ENCODE assay signal across 11 mouse cellular contexts in genomic region chr14:48668761-48669303, GRCm38 (mm10). TPM values are rescaled to one million over a fixed set of nuclear protein-coding genes. Genes with fewer than 3 reads are reported as not detected.
DNase-seq lines count a peak whose midpoint lies in the region; ATAC-seq and TF ChIP-seq lines count a peak whose summit lies in the region.
"Had no signal": no experiment of that assay in that cellular context is flagged by ENCODE, and none has a peak within 500 bp of the region (broad histone marks: within the 10 kb centered on the region; RNA-seq: fewer than 3 reads in every experiment).

No protein-coding gene starts in this region.

- no peaks in the 10 kb centered on the region for H3K9me3 ChIP-seq in lung, embryonic 14.5 days (ENCODE audit: low read depth, low read length)
- no peaks in the 10 kb centered on the region for H3K9me3 ChIP-seq in lung, postnatal 0 days (ENCODE audit: low read length)
- H3K9me3 ChIP-seq in embryonic facial prominence, embryonic 10.5 days: no peaks in the 10 kb centered on the region
- H3K9me3 ChIP-seq in hindbrain, embryonic 16.5 days (ENCODE audit: control insufficient read depth, low read length): no peaks in the 10 kb centered on the region
- H3K9me3 ChIP-seq in stomach, embryonic 15.5 days: no peaks in the 10 kb centered on the region

- peaks cover 98% of the 10 kb centered on the region for H3K27me3 ChIP-seq in lung, embryonic 14.5 days (ENCODE audit: insufficient read depth, low read length)
- H3K27me3 ChIP-seq in lung, postnatal 0 days (replicated peaks; ENCODE audit: insufficient read depth, low read length): peaks cover 78% of the 10 kb centered on the region
- peaks cover 100% of the 10 kb centered on the region for H3K27me3 ChIP-seq in embryonic facial prominence, embryonic 10.5 days (replicated peaks; ENCODE audit: low read depth, poor library complexity, severe bottlenecking)
- H3K27me3 ChIP-seq in hindbrain, embryonic 16.5 days (replicated peaks; ENCODE audit: control insufficient read depth, insufficient read depth, low read length): peaks cover 34% of the 10 kb centered on the region
- H3K27me3 ChIP-seq in stomach, embryonic 15.5 days (replicated peaks): peaks cover 81% of the 10 kb centered on the region

- peak; percentile 40 for DNase-seq in lung, embryonic 14.5 days
- no peak for DNase-seq in lung, postnatal 0 days (ENCODE audit: low spot score)
- DNase-seq in embryonic facial prominence, embryonic 10.5 days (ENCODE audit: low spot score): peak; percentile 69
- DNase-seq in gastrocnemius, postnatal 14 days: no peak
- DNase-seq in left cerebral cortex, postnatal 36 days (ENCODE audit: low spot score in 2 of 2): no peak
- DNase-seq in ovary, adult 18-20 months (ENCODE audit: low spot score): no peak
- DNase-seq: layer of hippocampus, adult 9-11 months had no signal

- no peak overlapping the region for H3K4me2 ChIP-seq in lung, embryonic 14.5 days
- no peak overlapping the region for H3K4me2 ChIP-seq in lung, postnatal 0 days (replicated peaks; ENCODE audit: low read depth, low read length)
- peak overlapping the region; percentile 20 for H3K4me2 ChIP-seq in hindbrain, embryonic 16.5 days (ENCODE audit: low read length)
- no peak overlapping the region for H3K4me2 ChIP-seq in stomach, embryonic 15.5 days

- no peaks in the 10 kb centered on the region for H3K4me1 ChIP-seq in lung, embryonic 14.5 days (ENCODE audit: insufficient read depth)
- H3K4me1 ChIP-seq in lung, postnatal 0 days (ENCODE audit: insufficient read depth, low read depth, low read length): no peaks in the 10 kb centered on the region
- H3K4me1 ChIP-seq in embryonic facial prominence, embryonic 10.5 days: peaks cover 33% of the 10 kb centered on the region
- no peaks in the 10 kb centered on the region for H3K4me1 ChIP-seq in hindbrain, embryonic 16.5 days (ENCODE audit: control insufficient read depth, insufficient read depth, low read depth, low read length)
- peaks cover 3% of the 10 kb centered on the region; the same call in 1 of the 2 replicates for H3K4me1 ChIP-seq in stomach, embryonic 15.5 days

- H3K27ac ChIP-seq in lung, embryonic 14.5 days (ENCODE audit: low read depth): no peak overlapping the region
- H3K27ac ChIP-seq in lung, postnatal 0 days (ENCODE audit: low read length): no peak overlapping the region
- peak overlapping the region; percentile 73 for H3K27ac ChIP-seq in embryonic facial prominence, embryonic 10.5 days (replicated peaks)
- 0 out of 2 replicates have a peak overlapping the region, but pooled peaks have one; percentile 5 for H3K27ac ChIP-seq in hindbrain, embryonic 16.5 days (ENCODE audit: low read depth, low read length)
- H3K27ac ChIP-seq in stomach, embryonic 15.5 days: no peak overlapping the region

- no peak overlapping the region for H3K9ac ChIP-seq in lung, embryonic 14.5 days
- H3K9ac ChIP-seq in lung, postnatal 0 days (replicated peaks; ENCODE audit: low read depth): no peak overlapping the region
- H3K9ac ChIP-seq in hindbrain, embryonic 16.5 days (ENCODE audit: low read depth, low read length): no peak overlapping the region; the same call in 1 of the 2 replicates
- H3K9ac ChIP-seq in stomach, embryonic 15.5 days: no peak overlapping the region

- TF ChIP-seq EP300 in lung, postnatal 0 days (IDR thresholded peaks at IDR 0.05): no peak

- WGBS in lung, embryonic 14.5 days: 1% methylated on average over 29 of the region's 29 CpGs
- WGBS in lung, postnatal 0 days: 2% methylated on average over 29 of the region's 29 CpGs
- WGBS in embryonic facial prominence, embryonic 10.5 days: under 1% methylated on average over 29 of the region's 29 CpGs
- 0% methylated on average over 29 of the region's 29 CpGs for WGBS in hindbrain, embryonic 16.5 days
- 1% methylated on average over 29 of the region's 29 CpGs for WGBS in stomach, embryonic 15.5 days

- ATAC-seq in lung, embryonic 14.5 days (ENCODE audit: insufficient read depth): no peak
- ATAC-seq in lung, postnatal 0 days: no peak
- ATAC-seq in hindbrain, embryonic 16.5 days: peak; percentile 29; the same call in 1 of the 2 replicates
- ATAC-seq in stomach, embryonic 15.5 days (ENCODE audit: insufficient read depth, low FRiP score, low read depth): peak; percentile 31; the same call in 1 of the 2 replicates

- no peaks in the 10 kb centered on the region for H3K36me3 ChIP-seq in lung, embryonic 14.5 days (ENCODE audit: insufficient read depth)
- H3K36me3 ChIP-seq in lung, postnatal 0 days (ENCODE audit: insufficient read depth, low read length): no peaks in the 10 kb centered on the region
- H3K36me3 ChIP-seq in embryonic facial prominence, embryonic 10.5 days (replicated peaks): no peaks in the 10 kb centered on the region
- no peaks in the 10 kb centered on the region for H3K36me3 ChIP-seq in hindbrain, embryonic 16.5 days (ENCODE audit: control insufficient read depth, insufficient read depth, low read length)
- H3K36me3 ChIP-seq in stomach, embryonic 15.5 days: no peaks in the 10 kb centered on the region

- intact Hi-C loops in gastrocnemius, postnatal 14 days (cut with DNase I; ENCODE audit: low total_unique reads): no loop called here
- intact Hi-C loops in left cerebral cortex, postnatal 36 days (cut with DNase I): loop anchor here (10.0 kb wide), 1 partner anchor 326 kb away; no protein-coding TSS in a partner anchor

- H3K4me3 ChIP-seq in lung, embryonic 14.5 days (ENCODE audit: low read depth, low read length): no peak overlapping the region
- no peak overlapping the region for H3K4me3 ChIP-seq in lung, postnatal 0 days (ENCODE audit: low read depth, low read length)
- peak overlapping the region; percentile 48 for H3K4me3 ChIP-seq in embryonic facial prominence, embryonic 10.5 days
- H3K4me3 ChIP-seq in hindbrain, embryonic 16.5 days (ENCODE audit: low read length): peak overlapping the region; percentile 22
- no peak overlapping the region for H3K4me3 ChIP-seq in stomach, embryonic 15.5 days (replicated peaks)

- no peak for TF ChIP-seq CTCF in lung, embryonic 14.5 days (IDR thresholded peaks at IDR 0.05; ENCODE audit: low read depth)
- no peak for TF ChIP-seq CTCF in lung, postnatal 0 days (IDR thresholded peaks at IDR 0.05)

RNA-seq across cellular contexts. Expression of gene Otx2, which starts 4.8 kb away (rescaled TPM):
- polyA plus RNA-seq in lung, embryonic 14.5 days (2014; fragmentation: Nextera tagmentation; extraction: Ambion mirVana): not detected in 2 replicates
- not detected in 2 replicates for polyA plus RNA-seq in lung, postnatal 0 days (2015; fragmentation: Nextera tagmentation; extraction: Ambion mirVana)
- 12.8 and 15.2 TPM in 2 replicates for polyA plus RNA-seq in embryonic facial prominence, embryonic 10.5 days (2016; fragmentation: Nextera tagmentation; extraction: Ambion mirVana)
- 21.0 and 26.3 TPM in 2 replicates for polyA plus RNA-seq in hindbrain, embryonic 16.5 days (2015; fragmentation: Nextera tagmentation; extraction: Ambion mirVana)
- 0.22 TPM in 1 of 2 replicates, not detected in the other for polyA plus RNA-seq in stomach, embryonic 15.5 days (2015; fragmentation: Nextera tagmentation; extraction: Ambion mirVana)
- not detected for total RNA-seq in gastrocnemius, postnatal 14 days (2021)
- total RNA-seq in left cerebral cortex, postnatal 36 days (2021): under 1 TPM; 0.16 to 0.39 TPM
- total RNA-seq: monocyte, adult 5-6 weeks had no signal
- polyA plus RNA-seq: spleen, adult 2 months had no signal

Comparison
In these comparisons a context has a peak if more than half of its experiments do, and no peak if none do; other contexts are left out.
1. DNase-seq: peak in lung, embryonic 14.5 days (single experiment) and embryonic facial prominence, embryonic 10.5 days (single experiment); none in lung, postnatal 0 days (single experiment), gastrocnemius, postnatal 14 days (single experiment), left cerebral cortex, postnatal 36 days (0 of 2) and ovary, adult 18-20 months (single experiment).
2. ATAC-seq: peak in hindbrain, embryonic 16.5 days (single experiment) and stomach, embryonic 15.5 days (single experiment); none in lung, embryonic 14.5 days (single experiment) and lung, postnatal 0 days (single experiment).
3. H3K27ac ChIP-seq: peak in embryonic facial prominence, embryonic 10.5 days (single experiment) and hindbrain, embryonic 16.5 days (single experiment); none in lung, embryonic 14.5 days (single experiment), lung, postnatal 0 days (single experiment) and stomach, embryonic 15.5 days (single experiment).
4. H3K4me3 ChIP-seq: peak in embryonic facial prominence, embryonic 10.5 days (single experiment) and hindbrain, embryonic 16.5 days (single experiment); none in lung, embryonic 14.5 days (single experiment), lung, postnatal 0 days (single experiment) and stomach, embryonic 15.5 days (single experiment).
5. RNA of gene Otx2, which starts 4.8 kb away (polyA plus RNA-seq): 21.0 to 26.3 TPM in hindbrain, embryonic 16.5 days and 12.8 to 15.2 TPM in embryonic facial prominence, embryonic 10.5 days; 0.22 TPM in stomach, embryonic 15.5 days, not detected in lung, embryonic 14.5 days and not detected in lung, postnatal 0 days; every median in the first group is over 10 times any median in the second.